Mouse (Mus musculus): ENCODE results near the gene Mex3a. TPM values are rescaled to one million over a fixed set of nuclear protein-coding genes. Genes with fewer than 3 reads are reported as not detected.

Mex3a gene
- polyA plus RNA-seq, 1 experiment from 2014 or later, result 41.0 TPM

DNA sequence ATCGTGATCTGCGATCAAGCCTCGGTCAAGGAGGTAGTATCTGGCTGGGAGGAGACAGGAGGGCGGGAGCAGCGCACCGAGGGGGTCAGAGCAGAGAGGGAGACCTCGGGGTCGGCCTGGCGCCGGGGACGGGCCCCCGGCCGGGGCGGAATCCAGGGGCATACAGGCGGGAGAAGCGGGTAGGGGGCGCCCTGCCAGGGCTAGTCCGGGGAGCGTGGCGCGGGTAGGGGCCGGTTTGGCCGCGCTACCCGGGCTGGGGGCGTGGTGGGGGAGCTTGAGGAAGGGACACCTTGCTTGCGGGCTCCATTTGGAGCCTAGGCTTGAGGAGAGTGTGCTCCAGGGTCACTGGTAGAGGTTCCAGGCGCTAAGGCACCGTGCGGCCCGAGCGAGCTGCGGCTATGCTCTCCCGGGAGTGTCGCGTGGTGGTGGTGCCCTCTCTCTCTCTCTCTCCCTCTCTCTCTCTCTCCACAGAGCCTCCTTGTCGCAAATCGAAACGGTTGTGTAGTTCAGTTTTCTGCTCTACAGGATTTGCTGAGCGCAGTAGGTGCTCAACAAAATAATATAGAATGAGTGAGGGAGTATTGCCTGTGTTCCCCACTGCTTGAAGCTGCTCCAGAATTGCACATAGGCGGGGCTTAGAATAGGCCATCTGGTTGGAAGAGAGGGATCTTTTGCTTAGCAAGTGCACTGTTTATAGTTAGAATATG, 21.8 kb downstream of the Mex3a start:
- H3K9ac ChIP-seq (replicated peaks; ENCODE audit: low read length), result peak overlapping the region; percentile 89
- no peaks in the 10 kb centered on the region for H3K9me3 ChIP-seq (replicated peaks; ENCODE audit: control insufficient read depth, low read length)
- ATAC-seq (replicated peaks; ENCODE audit: insufficient number of reproducible peaks, low FRiP score, low TSS enrichment, low read depth) (peak; percentile 54), DNase-seq (ENCODE audit: low spot score) (peak; percentile 68)
- WGBS, result under 1% methylated on average over 37 of the region's 41 CpGs
- H3K27me3 ChIP-seq (ENCODE audit: control insufficient read depth, insufficient read depth, low read length), result no peaks in the 10 kb centered on the region
- peak overlapping the region; percentile 89 for H3K4me3 ChIP-seq (ENCODE audit: low read depth, low read length)
- peaks cover 10% of the 10 kb centered on the region for H3K36me3 ChIP-seq (replicated peaks; ENCODE audit: control insufficient read depth, insufficient read depth, low read depth, low read length)
- H3K27ac ChIP-seq (replicated peaks; ENCODE audit: low read depth, low read length), result peak overlapping the region; percentile 93
- no peaks in the 10 kb centered on the region for H3K4me1 ChIP-seq (ENCODE audit: control insufficient read depth, insufficient read depth, low read length)
- H3K4me2 ChIP-seq (ENCODE audit: low read depth, low read length), result peak overlapping the region; percentile 85

DNA sequence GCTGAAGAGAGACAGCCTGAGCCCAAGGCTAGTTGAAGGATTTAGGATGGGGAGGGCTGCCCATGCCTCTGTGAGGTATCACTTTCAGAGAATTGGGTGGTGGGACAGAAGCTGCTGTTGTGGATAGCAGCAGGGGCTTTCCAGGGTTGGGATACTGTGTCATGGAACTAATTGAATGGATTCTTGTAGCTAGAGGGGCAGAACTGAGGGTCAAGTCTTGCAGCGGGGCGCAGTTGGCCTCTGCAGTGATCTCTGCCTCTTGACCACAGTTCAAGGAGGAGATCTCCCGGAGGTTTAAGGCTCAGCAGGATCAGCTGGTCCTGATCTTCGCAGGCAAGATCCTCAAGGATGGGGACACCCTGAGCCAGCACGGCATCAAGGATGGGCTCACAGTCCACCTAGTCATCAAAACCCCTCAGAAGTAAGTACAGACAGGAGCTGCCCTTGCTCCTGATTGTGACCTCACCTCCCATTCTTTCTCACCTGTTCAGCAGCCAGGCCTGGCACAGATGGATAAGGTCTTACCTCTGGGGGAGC, 22.9 kb downstream of the Mex3a start:
- Histone ChIP-seq H3K9ac (replicated peaks; ENCODE audit: low read length) (no peak overlapping the region), H3K36me3 (replicated peaks; ENCODE audit: control insufficient read depth, insufficient read depth, low read depth, low read length) (peaks cover 10% of the 10 kb centered on the region)

DNA sequence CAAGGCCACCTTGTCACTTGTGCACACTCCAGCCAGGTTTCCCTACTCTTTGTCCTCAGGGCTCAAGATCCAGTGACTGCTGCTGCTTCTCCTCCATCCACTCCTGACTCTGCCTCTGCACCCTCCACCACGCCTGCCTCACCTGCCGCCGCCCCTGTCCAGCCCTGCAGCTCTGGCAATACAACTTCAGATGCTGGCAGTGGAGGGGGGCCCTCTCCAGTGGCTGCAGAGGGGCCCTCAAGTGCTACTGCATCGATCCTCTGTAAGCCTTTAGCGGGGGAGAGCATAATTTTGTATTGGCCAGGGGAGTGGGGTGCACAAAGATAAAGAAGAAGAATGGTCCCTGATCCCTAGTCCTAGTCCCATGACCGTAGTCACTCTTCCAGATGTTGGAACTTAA, 23.5 kb downstream of the Mex3a start:
- H3K27ac ChIP-seq (replicated peaks; ENCODE audit: low read depth, low read length), result no peak overlapping the region
- WGBS, result 94% methylated on average over 6 of the region's 6 CpGs
- H3K4me2 ChIP-seq (ENCODE audit: low read depth, low read length), result no peak overlapping the region
- H3K9ac ChIP-seq (replicated peaks; ENCODE audit: low read length), result no peak overlapping the region
- H3K27me3 ChIP-seq (ENCODE audit: control insufficient read depth, insufficient read depth, low read length), result no peaks in the 10 kb centered on the region
- no peaks in the 10 kb centered on the region for H3K4me1 ChIP-seq (ENCODE audit: control insufficient read depth, insufficient read depth, low read length)
- DNase-seq (ENCODE audit: low spot score), result no peak
- H3K36me3 ChIP-seq (replicated peaks; ENCODE audit: control insufficient read depth, insufficient read depth, low read depth, low read length), result peaks cover 13% of the 10 kb centered on the region
- H3K9me3 ChIP-seq (replicated peaks; ENCODE audit: control insufficient read depth, low read length), result no peaks in the 10 kb centered on the region
- no peak overlapping the region; the same call in 1 of the 2 replicates for H3K4me3 ChIP-seq (ENCODE audit: low read depth, low read length)
- no peak for ATAC-seq (replicated peaks; ENCODE audit: insufficient number of reproducible peaks, low FRiP score, low TSS enrichment, low read depth)

More for the DNA sequence above, 22.9 kb downstream of the Mex3a start:
- H3K9me3 ChIP-seq (replicated peaks; ENCODE audit: control insufficient read depth, low read length), result no peaks in the 10 kb centered on the region
- no peaks in the 10 kb centered on the region for H3K27me3 ChIP-seq (ENCODE audit: control insufficient read depth, insufficient read depth, low read length)
- WGBS, result 82% methylated on average over 5 of the region's 5 CpGs
- peak overlapping the region; percentile 10; the same call in 1 of the 2 replicates for H3K4me2 ChIP-seq (ENCODE audit: low read depth, low read length)
- DNase-seq (ENCODE audit: low spot score) (no peak), ATAC-seq (replicated peaks; ENCODE audit: insufficient number of reproducible peaks, low FRiP score, low TSS enrichment, low read depth) (no peak)
- no peaks in the 10 kb centered on the region for H3K4me1 ChIP-seq (ENCODE audit: control insufficient read depth, insufficient read depth, low read length)
- no peak overlapping the region for H3K27ac ChIP-seq (replicated peaks; ENCODE audit: low read depth, low read length)
- H3K4me3 ChIP-seq (ENCODE audit: low read depth, low read length), result peak overlapping the region; percentile 89; the same call in 1 of the 2 replicates

DNA sequence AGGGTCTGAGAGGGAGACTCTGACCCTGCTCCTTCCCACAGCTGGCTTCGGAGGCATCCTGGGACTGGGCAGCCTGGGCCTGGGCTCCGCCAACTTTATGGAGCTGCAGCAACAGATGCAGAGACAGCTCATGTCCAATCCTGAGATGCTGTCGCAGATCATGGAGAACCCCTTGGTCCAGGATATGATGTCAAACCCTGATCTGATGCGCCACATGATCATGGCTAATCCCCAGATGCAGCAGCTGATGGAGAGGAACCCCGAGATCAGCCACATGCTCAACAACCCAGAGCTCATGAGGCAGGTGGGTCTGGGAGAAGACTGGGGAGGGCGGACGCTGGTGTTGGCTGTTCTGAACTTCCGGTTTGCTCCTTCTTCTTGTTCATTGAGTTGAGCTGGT, 24.4 kb downstream of the Mex3a start:
- no peak overlapping the region for H3K4me2 ChIP-seq (ENCODE audit: low read depth, low read length)
- DNase-seq (ENCODE audit: low spot score) (no peak), ATAC-seq (replicated peaks; ENCODE audit: insufficient number of reproducible peaks, low FRiP score, low TSS enrichment, low read depth) (no peak)
- no peaks in the 10 kb centered on the region for H3K9me3 ChIP-seq (replicated peaks; ENCODE audit: control insufficient read depth, low read length)
- no peak overlapping the region for H3K9ac ChIP-seq (replicated peaks; ENCODE audit: low read length)
- H3K27ac ChIP-seq (replicated peaks; ENCODE audit: low read depth, low read length), result no peak overlapping the region
- no peak overlapping the region for H3K4me3 ChIP-seq (ENCODE audit: low read depth, low read length)
- H3K4me1 ChIP-seq (ENCODE audit: control insufficient read depth, insufficient read depth, low read length), result no peaks in the 10 kb centered on the region
- 94% methylated on average over 8 of the region's 8 CpGs for WGBS
- H3K36me3 ChIP-seq (replicated peaks; ENCODE audit: control insufficient read depth, insufficient read depth, low read depth, low read length), result peaks cover 13% of the 10 kb centered on the region
- H3K27me3 ChIP-seq (ENCODE audit: control insufficient read depth, insufficient read depth, low read length), result no peaks in the 10 kb centered on the region

DNA sequence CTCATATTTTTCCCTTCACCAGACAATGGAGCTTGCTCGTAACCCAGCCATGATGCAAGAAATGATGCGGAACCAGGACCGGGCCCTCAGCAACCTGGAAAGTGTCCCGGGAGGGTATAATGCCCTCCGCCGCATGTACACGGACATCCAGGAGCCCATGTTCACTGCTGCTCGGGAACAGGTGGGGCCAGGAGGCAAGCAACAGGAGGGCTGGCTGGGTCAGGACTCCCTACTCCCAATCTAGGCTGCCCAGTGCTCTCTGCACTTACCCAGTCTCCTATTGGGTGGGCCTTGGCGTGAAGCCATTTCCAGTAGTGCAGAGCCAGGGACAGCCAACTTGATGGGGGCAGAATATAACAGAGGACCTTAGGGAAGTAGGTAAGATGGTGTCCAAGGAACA, 27.4 kb downstream of the Mex3a start:
- Histone ChIP-seq H3K9ac (replicated peaks; ENCODE audit: low read length) (no peak overlapping the region), H3K4me2 (ENCODE audit: low read depth, low read length) (no peak overlapping the region), H3K27ac (replicated peaks; ENCODE audit: low read depth, low read length) (no peak overlapping the region), H3K36me3 (replicated peaks; ENCODE audit: control insufficient read depth, insufficient read depth, low read depth, low read length) (peaks cover 19% of the 10 kb centered on the region), H3K27me3 (ENCODE audit: control insufficient read depth, insufficient read depth, low read length) (no peaks in the 10 kb centered on the region), H3K9me3 (replicated peaks; ENCODE audit: control insufficient read depth, low read length) (no peaks in the 10 kb centered on the region), H3K4me1 (ENCODE audit: control insufficient read depth, insufficient read depth, low read length) (no peaks in the 10 kb centered on the region), H3K4me3 (ENCODE audit: low read depth, low read length) (no peak overlapping the region)
- ATAC-seq (replicated peaks; ENCODE audit: insufficient number of reproducible peaks, low FRiP score, low TSS enrichment, low read depth) (no peak), DNase-seq (ENCODE audit: low spot score) (no peak)
- 93% methylated on average over 9 of the region's 9 CpGs for WGBS

DNA sequence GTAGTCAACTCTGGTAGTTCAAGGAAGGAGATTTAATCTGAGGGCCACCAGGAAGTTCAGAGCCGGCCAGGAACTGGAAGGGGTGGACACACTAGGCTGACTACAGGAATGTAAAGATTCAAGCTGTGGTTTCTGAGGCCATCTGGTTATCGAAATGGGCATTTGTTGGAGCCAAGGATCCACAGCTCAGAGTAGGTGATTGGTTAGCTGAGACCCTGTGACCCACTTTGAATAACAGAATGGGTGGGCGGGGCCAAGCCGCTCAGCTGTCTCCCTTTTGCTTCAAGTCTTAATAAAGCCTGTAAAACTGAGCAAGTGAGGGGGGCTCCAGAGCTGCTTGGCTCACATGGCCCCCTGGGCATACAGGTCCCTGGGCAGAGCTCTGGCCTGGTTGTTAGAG, 29.8 kb downstream of the Mex3a start:
- peaks cover 32% of the 10 kb centered on the region for H3K36me3 ChIP-seq (replicated peaks; ENCODE audit: control insufficient read depth, insufficient read depth, low read depth, low read length)
- no peaks in the 10 kb centered on the region for H3K4me1 ChIP-seq (ENCODE audit: control insufficient read depth, insufficient read depth, low read length)
- DNase-seq (ENCODE audit: low spot score) (no peak), ATAC-seq (replicated peaks; ENCODE audit: insufficient number of reproducible peaks, low FRiP score, low TSS enrichment, low read depth) (no peak; the same call in 1 of the 2 replicates)
- H3K9me3 ChIP-seq (replicated peaks; ENCODE audit: control insufficient read depth, low read length), result no peaks in the 10 kb centered on the region
- 74% methylated on average over 4 of the region's 4 CpGs for WGBS
- H3K4me3 ChIP-seq (ENCODE audit: low read depth, low read length), result no peak overlapping the region
- no peaks in the 10 kb centered on the region for H3K27me3 ChIP-seq (ENCODE audit: control insufficient read depth, insufficient read depth, low read length)
- H3K27ac ChIP-seq (replicated peaks; ENCODE audit: low read depth, low read length), result no peak overlapping the region
- H3K9ac ChIP-seq (replicated peaks; ENCODE audit: low read length), result no peak overlapping the region
- H3K4me2 ChIP-seq (ENCODE audit: low read depth, low read length), result no peak overlapping the region

DNA sequence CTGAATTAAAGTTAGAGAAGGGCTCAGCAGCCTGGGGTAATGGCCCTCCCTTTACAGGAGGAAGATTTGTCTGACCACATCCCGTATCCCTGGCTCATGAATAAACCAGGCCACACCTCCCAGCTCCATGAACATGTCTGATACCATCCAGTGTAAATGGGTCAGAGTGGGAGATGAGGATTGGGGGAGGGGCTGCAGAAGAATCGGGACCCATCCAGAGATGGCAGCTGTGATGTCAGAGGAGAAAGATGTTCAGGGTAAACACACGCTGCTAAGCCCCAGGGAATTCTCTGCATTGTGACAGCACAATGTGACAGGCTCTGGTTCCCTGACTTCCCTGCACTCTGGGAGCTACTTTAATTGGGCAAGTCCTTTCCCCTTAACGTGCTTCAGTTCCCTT, 31.2 kb downstream of the Mex3a start:
- Histone ChIP-seq H3K4me1 (ENCODE audit: control insufficient read depth, insufficient read depth, low read length) (no peaks in the 10 kb centered on the region), H3K27ac (replicated peaks; ENCODE audit: low read depth, low read length) (no peak overlapping the region), H3K9me3 (replicated peaks; ENCODE audit: control insufficient read depth, low read length) (no peaks in the 10 kb centered on the region), H3K4me2 (ENCODE audit: low read depth, low read length) (no peak overlapping the region), H3K4me3 (ENCODE audit: low read depth, low read length) (no peak overlapping the region), H3K27me3 (ENCODE audit: control insufficient read depth, insufficient read depth, low read length) (no peaks in the 10 kb centered on the region), H3K9ac (replicated peaks; ENCODE audit: low read length) (no peak overlapping the region), H3K36me3 (replicated peaks; ENCODE audit: control insufficient read depth, insufficient read depth, low read depth, low read length) (peaks cover 35% of the 10 kb centered on the region)
- DNase-seq (ENCODE audit: low spot score), result no peak
- ATAC-seq (replicated peaks; ENCODE audit: insufficient number of reproducible peaks, low FRiP score, low TSS enrichment, low read depth), result no peak
- WGBS, result 76% methylated on average over 4 of the region's 4 CpGs

DNA sequence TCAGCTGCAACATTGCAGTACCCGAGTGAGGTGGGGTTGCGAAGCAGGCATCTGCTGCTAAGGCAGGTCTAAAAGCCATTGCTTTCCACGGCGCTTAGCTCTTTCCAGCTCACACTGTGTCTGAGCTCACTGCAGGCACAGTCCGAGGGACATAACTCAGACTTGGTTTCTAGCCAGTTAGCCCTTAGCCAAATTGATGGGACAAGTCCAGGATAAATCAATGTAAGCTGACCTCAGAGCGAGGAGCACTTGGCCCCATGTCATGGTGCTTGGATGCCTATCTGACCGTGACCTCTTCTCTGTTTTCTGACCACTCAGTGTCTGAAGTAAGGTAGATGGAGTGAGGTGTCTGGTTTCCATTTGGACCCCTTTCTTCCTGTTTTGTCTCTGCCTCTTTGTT, 31.8 kb downstream of the Mex3a start:
- WGBS, result 88% methylated on average over 7 of the region's 7 CpGs

More for the DNA sequence above, 31.8 kb downstream of the Mex3a start:
- no peaks in the 10 kb centered on the region for H3K9me3 ChIP-seq (replicated peaks; ENCODE audit: control insufficient read depth, low read length)
- H3K4me2 ChIP-seq (ENCODE audit: low read depth, low read length), result no peak overlapping the region
- H3K9ac ChIP-seq (replicated peaks; ENCODE audit: low read length), result no peak overlapping the region
- peaks cover 37% of the 10 kb centered on the region for H3K36me3 ChIP-seq (replicated peaks; ENCODE audit: control insufficient read depth, insufficient read depth, low read depth, low read length)
- no peaks in the 10 kb centered on the region for H3K4me1 ChIP-seq (ENCODE audit: control insufficient read depth, insufficient read depth, low read length)
- no peak for DNase-seq (ENCODE audit: low spot score)
- ATAC-seq (replicated peaks; ENCODE audit: insufficient number of reproducible peaks, low FRiP score, low TSS enrichment, low read depth), result no peak
- H3K4me3 ChIP-seq (ENCODE audit: low read depth, low read length), result no peak overlapping the region
- H3K27me3 ChIP-seq (ENCODE audit: control insufficient read depth, insufficient read depth, low read length), result no peaks in the 10 kb centered on the region
- H3K27ac ChIP-seq (replicated peaks; ENCODE audit: low read depth, low read length), result no peak overlapping the region

Data from embryonic facial prominence, embryonic 11.5 days (tissue).